Mouse (Mus musculus) frontal cortex, postnatal 25 days (tissue): ENCODE measurements around the gene Ipo8.

Source experiments
- DNase-seq, 2 experiments: peaks; one replicate each; pipeline ENCODE4 v3.0.0; 2022; ENCODE audit warnings: low spot score in 2 of 2

Gene Ipo8

DNA sequence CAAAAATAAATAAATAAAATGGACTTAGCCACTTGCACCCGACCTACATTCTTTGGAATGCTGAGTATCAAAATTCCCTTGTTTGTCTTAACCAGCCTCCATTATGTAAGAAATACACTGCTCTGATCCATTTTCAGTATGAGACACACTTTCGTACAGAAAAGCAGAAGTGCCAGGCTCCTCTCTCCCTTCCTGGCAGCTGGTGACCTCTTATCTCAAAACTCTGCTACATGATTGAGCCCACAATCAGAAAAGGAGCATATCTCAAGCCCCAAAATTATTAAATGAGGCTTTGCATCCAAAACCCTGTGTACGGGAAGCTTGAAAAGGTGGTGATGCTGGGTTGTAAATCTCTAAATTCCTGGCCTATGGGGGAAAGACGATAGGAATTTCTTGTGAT, 69.8 kb downstream of the Ipo8 start:
- no peak for DNase-seq

- no peak for DNase-seq
These were observed 74.7 kb downstream of the Ipo8 start for GRCm38 (mm10) chr6:148756535-148756934.

DNA sequence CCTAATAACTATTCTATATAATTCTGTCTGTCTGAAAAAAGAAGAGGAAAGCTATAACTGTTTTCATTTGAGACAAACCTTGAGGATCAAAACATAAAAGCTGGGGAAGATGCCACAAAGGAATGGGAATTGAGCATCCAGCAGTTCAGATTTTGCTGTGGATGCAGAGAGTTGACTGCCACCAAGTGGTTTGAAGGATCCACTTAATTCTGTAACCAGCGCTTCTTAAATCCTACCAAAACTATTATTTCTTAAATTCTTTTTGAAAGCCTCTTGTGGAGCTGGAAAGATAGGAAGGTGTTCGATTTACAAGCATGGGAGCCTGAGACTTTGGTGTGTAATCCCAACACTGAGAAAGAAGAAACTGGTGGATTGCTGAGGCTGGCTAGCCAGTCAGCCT, 79.9 kb downstream of the Ipo8 start:
- no peak for DNase-seq

DNA sequence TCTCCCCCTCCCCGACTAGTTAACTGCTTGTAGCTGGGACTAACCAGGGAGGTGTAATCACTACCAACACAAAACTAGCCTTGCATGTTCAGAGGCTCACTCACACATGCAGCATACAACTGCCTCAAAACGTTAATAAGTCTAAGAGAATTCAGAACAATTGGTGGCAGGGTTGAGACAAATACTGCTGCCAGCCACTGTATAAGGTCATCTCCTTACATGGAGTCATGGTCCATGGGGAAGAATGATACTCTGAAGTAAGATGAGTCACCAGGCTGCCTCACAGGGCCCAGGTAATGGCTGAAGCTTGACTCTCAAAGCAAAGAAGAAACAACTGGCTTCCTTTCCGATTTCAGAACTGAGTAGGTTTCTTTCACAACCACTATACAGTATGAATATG, 81.1 kb downstream of the Ipo8 start:
- no peak for DNase-seq

GRCm38 (mm10) chr6:148740521-148741226, 90.6 kb downstream of the Ipo8 start:
- DNase-seq = no peak

DNA sequence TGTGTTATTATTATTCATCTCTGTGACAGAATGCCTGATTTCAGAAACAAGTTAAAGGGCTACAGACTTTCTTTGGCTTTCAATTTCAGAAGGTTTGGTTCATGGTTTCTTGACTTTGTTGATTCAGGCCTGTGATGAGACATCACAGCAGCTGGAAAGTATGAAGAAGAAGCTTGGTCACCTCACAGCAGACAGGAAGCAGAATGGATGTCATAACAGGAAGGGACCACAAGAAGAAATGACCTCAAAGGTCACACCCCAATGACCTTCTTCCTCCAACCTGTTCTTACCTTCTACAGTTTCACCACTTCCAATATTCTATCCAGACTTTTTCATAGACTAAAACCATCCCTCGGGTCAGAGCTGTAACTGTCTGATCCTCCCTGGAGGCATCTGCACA, 94.9 kb downstream of the Ipo8 start:
- DNase-seq = no peak

GRCm38 (mm10) chr6:148734012-148734411, 97.3 kb downstream of the Ipo8 start:
- no peak for DNase-seq

- DNase-seq = no peak
These were observed 98.3 kb downstream of the Ipo8 start for GRCm38 (mm10) chr6:148732920-148733319.

DNA sequence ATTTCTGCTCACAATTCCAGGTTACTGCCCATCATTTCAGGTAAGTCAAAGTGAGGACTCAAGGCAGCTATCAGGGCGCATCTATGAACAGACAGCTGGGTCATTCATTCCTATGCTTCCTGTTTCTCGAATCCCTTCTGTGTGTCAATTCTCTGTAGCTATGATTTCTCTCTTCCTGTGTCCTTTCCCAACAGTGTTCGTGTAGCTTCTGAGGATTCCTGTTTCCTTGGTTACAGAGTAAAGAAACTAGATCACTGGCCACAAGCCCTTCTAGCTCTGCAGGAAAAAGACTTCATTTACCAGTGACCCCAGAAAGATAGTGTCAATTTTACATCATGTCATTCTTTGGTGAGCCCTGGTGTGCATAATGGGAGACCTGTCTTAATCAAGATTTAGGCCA, 102.7 kb downstream of the Ipo8 start:
- DNase-seq = no peak

- no peak for DNase-seq
These were observed 103.3 kb downstream of the Ipo8 start for GRCm38 (mm10) chr6:148727871-148728524.

GRCm38 (mm10) chr6:148724453-148724852, 106.8 kb downstream of the Ipo8 start:
- DNase-seq = no peak
